Mouse (Mus musculus): Measurements from ENCODE around the gene Eif5.

DNA sequence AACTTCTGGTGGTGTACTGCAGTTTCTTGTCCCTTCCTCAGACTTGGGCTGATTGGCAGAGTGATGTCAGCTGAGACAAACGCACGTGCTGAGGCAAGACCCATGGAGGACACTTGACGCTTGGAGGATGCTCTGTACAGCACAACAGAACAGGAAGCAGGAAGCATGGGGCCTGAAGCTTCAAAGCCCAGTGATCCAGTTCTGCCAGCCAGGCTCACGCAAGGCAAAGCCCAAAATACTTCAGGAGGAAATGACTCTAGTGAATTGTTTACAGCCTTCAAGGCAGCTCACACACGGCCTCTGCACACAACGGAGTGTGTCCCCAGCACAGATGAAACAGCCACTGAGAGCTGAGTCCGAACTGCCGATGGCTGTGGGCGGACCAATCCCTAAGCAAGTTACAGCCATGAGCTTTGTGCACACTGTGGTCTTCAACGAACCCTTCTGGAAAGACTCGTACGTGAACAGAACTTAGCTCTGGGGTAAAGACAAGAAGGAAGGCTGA lies 34.7 kb upstream of the Eif5 start:
- TF ChIP-seq POLR2A (IDR thresholded peaks at IDR 0.05; ENCODE audit: insufficient read length, low read depth) (no peak), MAX (IDR thresholded peaks at IDR 0.05; ENCODE audit: low read depth) (no peak), E2F4 (IDR thresholded peaks at IDR 0.05; ENCODE audit: insufficient read depth) (no peak), MYOG (IDR thresholded peaks at IDR 0.05; ENCODE audit: control insufficient read depth in 1 of 3, insufficient read depth in 1 of 3, insufficient read length in 2 of 3, low read depth in 2 of 3) (no peak), TCF12 (IDR thresholded peaks at IDR 0.05; ENCODE audit: insufficient read depth, poor library complexity, severe bottlenecking) (no peak), CEBPB (IDR thresholded peaks at IDR 0.05; ENCODE audit: insufficient read depth, poor library complexity, severe bottlenecking) (no peak), REST (IDR thresholded peaks at IDR 0.05; ENCODE audit: insufficient read depth, insufficient read length) (no peak), SRF (IDR thresholded peaks at IDR 0.05; ENCODE audit: control insufficient read depth, insufficient read length, low read depth) (no peak)
